Mouse (Mus musculus) lung, postnatal 4 days (tissue): ENCODE measurements around the gene D7Ertd443e.
A peak's percentile ranks its signal among the peaks of the same experiment; 100 is the strongest.

ENCODE experiments used
- DNase-seq, 2 experiments: peaks; one replicate each; pipeline ENCODE4 v3.0.0; 2021

D7Ertd443e gene

DNA sequence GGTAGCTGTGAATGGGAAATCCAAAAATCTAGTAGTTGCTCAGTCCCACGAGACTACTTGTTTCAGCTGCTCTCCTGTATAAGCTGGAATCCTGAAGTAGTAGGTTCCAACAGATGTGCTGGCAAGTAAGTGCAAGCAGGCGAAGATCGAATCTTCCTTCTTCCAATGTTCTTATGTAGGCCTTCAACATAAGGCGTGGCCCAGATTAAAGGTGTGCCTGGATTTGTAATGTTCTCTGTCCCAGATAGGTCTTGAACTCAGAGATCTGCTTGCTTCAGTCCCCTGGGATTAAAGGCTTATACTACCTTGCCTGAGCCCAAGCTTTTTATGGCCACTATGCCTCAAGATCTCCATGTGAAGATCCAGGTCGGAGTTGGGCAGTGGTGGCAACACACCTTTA, at the start of gene D7Ertd443e:
Gene D7Ertd443e (minus strand): TSS at position 101 of the 400 bp plus-strand sequence.
- no peak for DNase-seq

DNA sequence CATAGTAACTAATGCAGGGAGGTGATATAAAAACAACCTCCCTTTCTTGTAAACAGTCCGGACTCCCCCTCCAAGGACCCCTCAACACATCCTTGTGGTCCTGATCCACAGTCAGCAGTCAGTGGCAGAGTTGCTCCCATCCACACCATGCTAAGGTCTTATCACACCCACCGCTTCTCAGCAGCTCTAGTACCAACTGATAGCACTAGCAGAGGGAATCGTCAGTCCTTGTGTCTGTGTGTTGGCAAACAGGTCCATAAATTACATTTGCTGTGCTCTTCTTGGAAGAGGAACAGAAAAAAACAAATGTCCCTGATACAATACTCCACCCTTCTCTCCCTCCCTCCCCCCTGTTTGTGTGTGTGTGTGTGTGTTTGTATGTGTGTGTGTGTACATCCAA, 46.2 kb upstream of the D7Ertd443e start:
- no peak for DNase-seq

DNA sequence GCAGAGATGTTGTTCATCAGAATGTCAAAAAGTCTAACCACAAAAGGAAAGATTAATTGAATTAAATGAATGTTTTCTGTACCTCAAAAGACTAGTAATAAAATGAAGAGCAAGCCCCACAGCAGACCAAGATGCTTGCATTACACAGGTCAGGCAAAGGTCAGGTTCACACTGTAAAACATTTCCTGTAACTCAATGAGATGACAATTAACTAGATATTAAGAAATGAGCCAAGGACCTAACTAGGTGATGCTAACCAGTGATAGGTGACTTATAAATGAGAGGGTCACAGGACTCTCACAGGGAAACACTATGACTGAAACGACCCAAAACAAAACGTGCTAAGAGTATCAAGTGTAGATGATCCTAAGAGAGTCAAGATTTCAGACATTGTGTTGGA, 43.2 kb upstream of the D7Ertd443e start:
- no peak for DNase-seq

DNA sequence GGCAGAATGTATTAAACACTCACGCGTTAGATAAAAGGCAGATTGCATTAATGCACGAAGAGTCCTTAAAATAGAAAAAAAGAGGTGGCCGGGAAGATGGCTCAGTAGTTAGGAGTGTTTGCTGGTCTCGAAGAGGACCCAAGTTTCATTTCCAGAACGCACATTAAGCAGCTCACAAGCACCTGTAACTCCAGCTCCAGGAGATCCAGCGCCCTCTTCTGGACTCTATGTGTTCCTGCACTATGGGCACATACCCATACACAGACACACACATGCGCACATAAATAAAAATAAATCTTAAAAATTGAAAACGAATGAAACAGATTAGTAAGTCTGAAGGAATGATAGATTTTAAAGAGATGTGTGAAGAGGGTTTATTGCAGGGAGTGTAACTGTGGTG, 29.6 kb upstream of the D7Ertd443e start:
- no peak for DNase-seq

DNA sequence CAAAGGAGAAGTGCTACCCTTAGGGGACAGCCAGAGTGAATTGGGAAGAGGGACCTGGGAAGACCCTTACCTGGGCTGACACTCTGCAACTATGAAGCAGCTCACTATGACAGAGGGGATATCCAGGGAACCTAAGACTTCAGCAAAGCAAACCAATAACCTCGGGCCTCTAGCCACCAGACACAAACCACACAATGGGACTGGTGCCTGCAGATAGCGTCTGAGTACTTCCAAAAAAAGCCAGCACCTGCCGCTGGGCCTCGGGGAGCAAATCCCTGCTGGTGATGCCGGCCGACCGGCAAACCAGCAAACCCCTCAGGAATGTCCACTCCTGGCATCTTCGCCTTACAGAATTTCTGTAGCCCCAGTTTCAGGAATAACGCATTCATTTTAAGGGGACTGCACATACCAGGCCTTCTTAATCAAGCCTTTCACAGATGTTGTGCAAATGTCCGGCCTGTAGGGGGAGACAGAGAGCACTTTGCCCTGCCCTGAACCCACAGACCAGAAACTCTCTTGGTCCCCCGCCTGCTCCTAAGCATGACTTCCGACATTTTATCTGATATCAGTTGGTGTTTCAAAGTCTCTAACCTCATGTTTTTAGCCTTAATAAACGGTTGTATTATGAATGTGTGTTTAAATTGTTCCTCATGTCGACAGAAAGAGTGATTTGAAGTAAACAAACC, 28.7 kb upstream of the D7Ertd443e start:
- peak; percentile 46 to 52 for DNase-seq

DNA sequence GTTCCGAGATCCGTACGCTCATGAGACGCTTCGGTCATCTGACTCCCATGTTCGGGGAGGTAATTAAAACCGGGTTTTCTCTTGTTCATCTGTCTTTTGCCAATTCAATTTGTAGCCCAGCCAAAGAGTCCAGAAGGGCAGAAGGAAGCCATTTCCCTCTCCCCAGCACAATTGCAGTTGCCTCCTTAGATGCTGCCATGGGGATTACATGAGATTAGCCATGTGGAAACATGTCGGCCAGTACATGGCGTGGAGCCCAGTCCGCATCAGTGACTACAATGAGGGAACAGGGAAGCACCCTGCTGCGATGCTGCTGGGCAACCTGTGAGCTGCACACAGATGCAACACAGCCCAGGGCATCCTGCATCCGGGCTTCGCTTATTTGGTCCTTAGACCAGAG, 23.2 kb upstream of the D7Ertd443e start:
- no peak for DNase-seq

DNA sequence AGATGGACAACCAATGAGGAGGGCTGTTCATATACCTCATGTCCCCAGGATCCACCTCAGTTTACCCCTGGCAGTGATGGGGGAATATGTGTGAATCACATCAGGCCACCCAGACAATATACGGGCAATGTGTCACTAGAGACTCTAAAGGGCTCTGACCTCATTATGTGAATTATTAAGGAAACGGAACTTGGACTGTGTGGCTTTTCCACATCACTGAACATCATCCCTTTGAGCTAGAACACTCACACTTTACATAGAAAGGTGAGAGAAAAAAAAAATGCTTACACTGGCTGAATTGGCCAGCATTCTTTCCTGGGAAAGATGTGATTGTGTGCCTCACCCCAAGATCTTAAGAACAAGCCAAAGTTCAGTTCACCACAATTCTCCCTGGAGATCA, 15.3 kb upstream of the D7Ertd443e start:
- DNase-seq, result no peak

DNA sequence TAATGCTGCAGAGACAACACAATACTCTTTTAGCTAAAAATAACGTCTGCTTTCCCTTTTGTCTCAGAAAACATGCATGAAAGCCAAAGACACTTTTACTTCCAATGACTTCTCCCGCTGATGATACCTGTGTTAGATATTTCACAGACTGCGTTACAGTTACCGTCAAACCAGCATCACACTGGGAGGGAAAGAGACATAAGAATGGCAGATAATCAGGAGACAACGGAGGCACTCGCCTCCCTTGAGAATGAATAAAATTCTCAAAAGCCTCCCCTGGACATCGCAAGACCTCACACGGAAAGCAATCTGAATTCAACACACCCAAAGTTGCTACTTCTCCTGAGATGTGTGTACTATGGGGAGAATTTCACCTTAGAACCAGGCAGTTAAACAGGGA, 11.3 kb upstream of the D7Ertd443e start:
- DNase-seq, result no peak

DNA sequence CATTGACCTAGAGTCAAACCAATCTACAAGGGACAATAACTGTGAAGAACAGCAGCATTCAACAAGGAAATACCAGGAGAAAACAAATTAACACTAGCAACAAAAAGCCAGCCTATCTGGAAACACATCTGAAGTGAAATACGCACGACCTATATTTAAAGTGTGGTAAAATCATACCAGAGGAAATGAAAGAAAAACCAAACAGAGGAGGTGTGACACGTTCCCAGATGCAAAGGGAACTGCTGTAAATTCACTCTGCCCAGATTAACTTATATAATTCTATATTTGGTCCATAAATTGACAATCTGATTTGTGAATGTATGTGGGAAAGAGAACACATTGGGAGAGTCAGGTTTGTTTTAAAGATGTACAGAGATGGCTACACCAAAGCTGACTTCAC, 2.7 kb downstream of the D7Ertd443e start:
- DNase-seq, result no peak

DNA sequence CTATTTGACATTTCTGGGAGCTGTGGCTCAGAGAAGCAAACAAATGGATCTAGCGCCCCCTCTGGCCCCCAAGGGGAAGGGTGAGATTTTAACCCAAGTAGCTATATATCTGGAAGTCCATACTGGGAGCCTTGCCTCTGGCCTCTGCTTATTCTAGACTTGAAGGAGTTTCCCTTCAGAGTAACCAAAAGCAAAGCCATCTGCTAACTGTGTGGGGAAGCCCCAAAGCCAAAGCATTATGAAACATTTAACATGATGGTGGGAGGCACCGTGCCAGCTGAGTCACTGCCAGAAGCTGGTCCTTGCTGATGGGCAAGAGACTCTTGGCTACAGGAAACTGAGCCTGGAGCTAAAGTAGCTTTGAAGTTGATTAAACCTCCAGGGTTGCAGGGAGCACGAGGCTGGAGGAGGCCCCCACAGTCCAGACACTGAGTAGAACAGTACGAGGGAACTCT, 4.0 kb downstream of the D7Ertd443e start:
- peak; percentile 90 to 95 for DNase-seq

DNA sequence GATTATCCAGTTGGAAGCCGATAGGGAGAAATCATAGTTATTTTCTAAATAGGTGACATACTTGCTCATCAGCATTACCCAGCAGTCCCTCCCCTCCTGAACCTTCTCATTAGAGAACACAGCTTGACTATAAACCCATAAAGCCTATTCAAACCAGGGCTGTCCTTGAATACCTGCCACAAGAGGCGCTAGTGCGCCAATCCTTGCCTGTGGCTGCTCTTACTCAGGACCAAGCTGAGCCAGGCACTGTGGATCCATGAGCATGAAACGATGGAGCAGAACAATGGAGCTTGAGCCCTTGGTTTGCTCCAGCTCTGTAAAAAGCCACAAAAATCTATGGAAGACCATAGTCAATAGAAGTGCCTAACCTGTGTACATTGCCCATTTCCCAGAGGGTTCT, 7.2 kb downstream of the D7Ertd443e start:
- peak; percentile 61 to 69 for DNase-seq

DNA sequence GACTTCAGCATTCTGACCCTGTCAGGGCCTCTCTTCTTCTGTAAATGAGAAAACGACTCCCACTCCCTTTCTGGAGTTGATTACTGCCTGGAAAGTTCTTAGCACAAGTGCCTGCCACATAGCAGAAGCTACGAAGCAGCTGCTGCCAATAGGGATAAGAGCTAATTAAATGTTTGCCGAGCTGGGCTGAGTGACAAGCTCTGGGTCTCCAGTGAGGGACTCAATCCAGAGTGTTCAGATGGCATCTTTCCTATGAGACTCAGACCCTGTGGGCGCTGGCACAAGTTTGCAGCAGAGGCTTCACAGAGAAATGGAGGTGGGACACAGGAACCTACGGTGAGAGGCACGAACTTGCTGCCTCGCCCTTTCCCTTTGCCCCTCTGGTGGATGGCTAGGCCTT, 8.7 kb downstream of the D7Ertd443e start:
- peak in 1 of 2 experiments; percentile 27 for DNase-seq

DNA sequence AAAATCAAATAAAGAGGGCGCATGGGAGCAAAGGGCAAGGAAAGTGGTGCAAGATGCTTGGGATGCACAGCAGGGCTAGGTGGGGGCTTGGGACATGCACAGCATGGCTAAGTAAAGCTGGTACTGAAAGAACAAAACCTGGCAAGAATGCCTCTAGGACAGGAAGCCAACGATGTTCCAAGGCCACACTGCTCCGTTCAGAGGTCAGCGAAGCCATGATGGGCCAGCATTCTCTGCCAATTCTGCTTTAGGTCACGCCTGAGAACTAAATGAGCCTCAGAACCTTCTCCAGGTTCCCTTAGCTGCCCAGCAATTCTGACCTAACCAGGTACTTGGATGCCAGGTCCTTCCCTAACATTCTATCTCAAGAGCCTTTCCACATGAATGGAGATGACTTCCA, 13.2 kb downstream of the D7Ertd443e start:
- DNase-seq, result no peak

DNA sequence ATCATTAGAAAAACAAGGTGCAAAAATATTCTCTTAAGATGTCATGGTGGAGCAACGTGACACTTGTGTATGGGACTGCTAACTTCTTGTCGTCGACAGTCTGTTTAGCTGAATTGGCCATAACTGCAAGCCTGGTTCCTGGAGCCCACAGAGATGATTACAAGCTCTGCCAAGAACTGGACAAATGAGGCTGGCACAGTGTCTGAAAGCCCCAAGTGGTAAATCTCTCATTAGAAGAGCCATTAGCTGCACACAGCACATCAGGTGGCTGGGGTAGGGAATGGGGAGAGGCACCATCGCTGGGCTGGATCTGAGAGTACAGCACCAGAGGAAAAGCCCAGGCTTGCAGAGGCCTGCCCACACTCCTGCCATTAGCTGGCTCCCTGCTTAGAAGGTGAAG, 16.2 kb downstream of the D7Ertd443e start:
- DNase-seq, result no peak

DNA sequence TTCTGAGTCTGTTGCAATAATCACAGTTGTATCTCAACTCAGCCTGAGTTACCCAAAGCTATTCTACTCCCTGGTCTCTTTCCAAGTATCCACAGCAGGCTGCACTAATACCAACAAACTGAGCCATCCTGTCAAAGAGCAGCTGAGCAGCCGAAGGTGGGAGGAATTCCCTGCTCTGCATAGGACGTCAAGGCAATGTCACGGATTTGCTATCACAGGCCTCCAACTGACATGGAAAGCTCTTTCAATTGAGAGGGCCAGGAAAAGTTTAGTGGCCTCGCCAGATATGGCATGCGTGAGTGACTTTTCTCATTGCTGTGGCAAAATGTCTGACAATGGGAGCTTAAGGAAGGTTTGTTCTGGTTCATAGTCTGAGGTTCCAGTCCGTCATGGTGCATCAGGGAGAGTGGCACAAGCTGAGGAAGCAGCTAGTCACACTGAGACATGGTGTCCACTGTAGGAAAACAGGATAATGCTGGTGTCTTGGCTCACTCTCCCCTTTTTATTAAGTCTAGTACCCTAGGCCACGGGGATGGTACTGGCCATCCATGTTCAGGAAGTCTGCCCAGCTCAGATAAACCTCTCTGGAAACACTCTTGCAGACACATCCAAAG, 23.1 kb downstream of the D7Ertd443e start:
- DNase-seq, result no peak

DNA sequence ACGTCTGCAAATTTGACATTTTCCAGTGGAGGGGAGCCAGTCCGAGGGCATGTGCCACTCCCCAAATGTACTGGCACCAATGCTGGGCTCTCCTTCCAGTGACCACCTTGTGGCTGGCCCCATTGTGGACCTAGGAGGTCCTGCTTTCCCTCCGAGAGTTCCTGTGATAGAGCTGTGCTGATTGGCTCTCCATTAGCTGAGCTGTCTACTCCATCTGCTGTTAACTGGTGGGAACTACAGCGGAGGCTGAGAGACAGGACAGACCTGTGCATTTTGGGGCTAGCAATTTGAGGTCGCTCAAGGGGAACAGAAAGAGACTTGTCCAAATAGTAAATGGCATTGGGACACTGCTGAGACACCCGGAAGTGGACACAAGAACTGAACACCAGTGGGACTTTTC, 36.6 kb downstream of the D7Ertd443e start:
- peak; percentile 45 to 73 for DNase-seq

DNA sequence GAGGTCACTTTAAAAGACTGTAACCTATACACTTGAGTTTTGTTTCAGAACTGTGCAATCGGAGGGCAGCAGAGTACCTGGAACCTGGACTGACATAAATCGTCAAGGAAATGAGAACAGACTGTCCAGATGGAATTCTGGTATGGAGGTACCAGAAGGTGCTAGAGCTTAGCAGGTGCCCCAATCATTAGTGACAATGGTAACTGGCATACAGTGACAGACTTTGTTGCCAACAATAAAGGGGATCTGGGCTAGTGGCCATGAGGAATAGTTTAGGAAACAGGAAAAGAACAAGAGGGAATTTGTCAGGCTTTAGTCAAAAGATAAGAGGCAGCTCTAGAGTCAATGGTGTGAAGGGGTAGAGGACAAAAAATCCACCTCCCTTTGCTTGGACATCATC, 43.3 kb downstream of the D7Ertd443e start:
- no peak for DNase-seq

DNA sequence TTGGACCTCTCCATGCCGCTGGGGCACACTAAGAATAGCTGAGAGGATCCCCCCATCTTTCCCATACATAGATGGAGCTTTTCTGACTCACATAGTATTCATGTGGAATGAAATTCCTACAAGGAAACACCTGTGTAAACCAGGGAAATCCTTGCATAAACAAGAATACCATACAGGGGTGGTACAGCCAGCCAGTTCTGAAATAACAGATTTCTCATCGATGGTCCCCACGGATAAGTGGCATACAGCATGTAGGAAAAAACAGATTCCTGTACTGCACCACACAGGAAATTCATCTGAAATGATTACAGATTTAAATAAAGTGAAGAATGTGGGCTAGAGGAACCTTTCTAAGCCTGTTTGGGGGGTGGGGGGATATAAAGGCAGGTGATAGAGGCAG, 49.5 kb downstream of the D7Ertd443e start:
- no peak for DNase-seq

DNA sequence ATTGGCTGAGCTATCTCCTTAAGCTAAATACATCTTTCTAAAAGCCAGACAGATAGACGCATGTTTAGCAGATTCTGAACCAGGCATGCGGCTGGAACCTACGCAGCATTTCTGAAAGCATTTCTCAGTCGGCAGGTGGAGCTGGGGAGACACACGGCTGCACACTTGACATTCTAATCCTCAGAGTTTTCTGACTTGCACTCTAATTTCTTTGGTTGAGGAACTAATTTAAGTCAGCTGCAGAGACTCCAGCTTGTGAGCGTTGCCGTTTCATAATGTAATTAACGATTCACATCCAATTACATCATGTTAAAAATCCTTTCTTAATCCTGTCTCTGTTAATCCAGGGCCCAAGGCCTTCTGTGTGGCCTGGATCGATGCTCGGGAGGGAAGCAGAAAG, 64.5 kb downstream of the D7Ertd443e start:
- DNase-seq, result no peak

DNA sequence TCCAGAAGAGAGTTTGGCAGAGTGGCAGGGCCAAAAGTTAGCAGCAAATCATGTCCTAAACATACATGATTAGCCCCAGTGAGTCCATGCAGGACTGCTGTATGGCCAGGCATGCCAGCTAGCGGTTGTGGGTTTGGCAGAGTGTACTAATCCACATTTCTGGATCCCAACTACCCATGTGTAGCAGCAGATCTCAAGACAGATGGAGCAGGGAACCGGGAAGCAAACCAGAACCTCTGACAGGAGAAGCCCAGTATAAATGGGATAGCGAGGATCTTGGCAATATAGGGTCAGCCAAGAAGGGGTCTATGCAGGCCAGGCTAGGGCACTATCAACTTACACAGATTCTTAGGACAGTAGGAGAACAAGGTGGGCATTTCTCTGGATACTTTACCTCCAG, 83.4 kb downstream of the D7Ertd443e start:
- no peak for DNase-seq

DNA sequence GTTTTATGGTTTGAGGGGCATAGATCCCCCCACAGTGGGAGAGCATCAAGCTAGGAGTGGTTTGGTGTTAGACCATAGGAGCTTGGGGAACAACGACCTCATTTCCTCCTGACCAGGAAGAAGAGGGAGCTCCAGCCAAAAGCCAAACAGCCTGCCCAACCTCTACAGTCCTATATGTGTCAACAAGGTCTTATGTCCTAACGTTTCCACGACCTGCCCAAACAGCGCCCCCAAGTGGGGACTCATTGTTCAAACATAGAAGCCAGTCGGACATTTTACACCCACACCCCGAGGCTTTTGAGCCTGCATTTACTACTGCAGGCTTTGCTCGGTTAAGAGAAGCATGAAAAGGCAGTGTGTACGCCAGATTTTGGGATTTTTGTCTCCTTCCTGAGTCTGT, 84.2 kb downstream of the D7Ertd443e start:
- peak; percentile 48 to 51 for DNase-seq

DNA sequence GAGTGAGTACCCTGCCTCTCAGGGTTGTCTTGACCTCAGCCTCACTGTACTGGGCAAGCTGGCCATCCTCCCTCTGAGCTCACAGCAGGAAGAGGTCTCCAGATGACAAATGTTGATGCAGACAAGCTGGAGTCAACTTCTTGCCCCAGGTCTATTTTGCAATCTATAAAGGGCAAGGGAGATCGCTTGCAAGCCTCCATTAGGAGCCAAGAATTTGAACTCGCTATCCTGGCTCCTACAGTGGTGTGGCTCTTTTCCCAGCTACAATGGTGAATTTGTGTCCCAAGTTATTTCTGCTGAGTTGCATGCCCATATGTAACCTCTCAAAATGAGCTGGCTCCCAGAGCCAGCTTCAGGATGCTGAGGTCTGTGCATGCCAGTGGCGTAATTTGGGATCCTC, 92.7 kb downstream of the D7Ertd443e start:
- peak in 1 of 2 experiments; percentile 59 for DNase-seq

DNA sequence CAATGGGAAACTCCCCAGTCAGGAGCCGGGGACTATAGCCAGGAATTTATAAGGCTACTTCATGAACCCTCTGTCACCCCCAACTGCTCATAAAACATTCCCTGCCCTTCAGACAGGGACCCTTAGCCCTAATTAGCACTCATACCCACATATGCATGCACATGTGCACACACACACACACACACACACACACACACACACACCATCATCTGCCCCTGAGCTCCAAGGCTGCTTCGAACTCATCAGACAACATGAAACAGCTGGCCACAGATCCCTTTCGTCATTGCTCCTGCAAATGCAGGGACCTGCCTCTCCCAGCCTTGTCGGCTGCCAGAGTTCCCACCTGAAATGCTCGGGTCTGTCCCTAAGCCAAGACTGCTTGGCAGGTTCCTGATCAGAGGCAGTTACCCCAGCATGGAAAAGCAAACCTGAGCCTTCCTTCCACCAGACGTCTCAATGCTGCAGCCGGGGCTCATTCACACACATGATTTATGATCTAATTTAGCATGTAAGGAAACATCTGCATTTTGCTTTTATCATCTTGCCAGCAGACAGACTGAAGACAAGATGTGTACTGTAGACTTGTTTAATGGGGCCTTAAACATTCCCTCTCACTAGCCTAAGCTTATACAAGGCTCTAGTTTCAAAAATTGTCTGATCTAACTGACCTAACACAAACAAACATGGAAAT, 95.7 kb downstream of the D7Ertd443e start:
- peak in 1 of 2 experiments; percentile 43 for DNase-seq

DNA sequence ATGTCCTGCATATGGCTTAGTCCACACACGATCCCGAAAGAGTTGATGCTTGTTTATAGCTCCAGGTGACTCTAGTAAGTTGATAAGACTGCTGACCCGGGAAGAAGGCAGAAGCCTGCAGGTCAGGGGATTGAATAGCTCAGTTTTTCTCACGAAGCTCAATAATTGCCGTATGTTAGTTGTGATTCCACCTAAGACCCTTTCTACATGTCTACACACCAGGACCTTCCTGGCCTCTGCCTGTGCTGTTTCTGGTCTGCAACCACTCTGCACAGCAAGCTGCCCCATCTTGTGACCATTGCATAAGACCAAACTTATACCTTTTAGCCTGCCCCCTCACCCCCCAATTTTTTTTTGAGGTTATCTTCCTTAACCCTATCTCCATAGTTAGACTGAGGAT, 96.3 kb downstream of the D7Ertd443e start:
- no peak for DNase-seq
